Mouse (Mus musculus) heart, embryonic 11.5 days (tissue): ENCODE data around the gene Lsamp. TPM values are rescaled to one million over a fixed set of nuclear protein-coding genes. Genes with fewer than 3 reads are reported as not detected.

Experiments
- ATAC-seq: fragments of 200-750 bp; cut with Nextera tagmentation; replicated peaks from 2 replicates; pipeline ENCODE4 v1.8.0; 2017; ENCODE audit warnings: moderate library complexity; ENCODE audit not compliant: insufficient number of reproducible peaks, low FRiP score, low TSS enrichment
- H3K27ac ChIP-seq: fragments of 300-500 bp; sonication (generic); 2 replicates; pipeline ENCODE4 v1.5.1; 2014; ENCODE audit warnings: mild to moderate bottlenecking, low read depth, low read length
- H3K27me3 ChIP-seq: fragments of 300-500 bp; sonication (generic); 2 replicates; pipeline ENCODE4 v1.6.1; 2014; ENCODE audit warnings: mild to moderate bottlenecking, low read length, mixed read lengths; ENCODE audit not compliant: control insufficient read depth, insufficient read depth
- H3K36me3 ChIP-seq: fragments of 300-500 bp; sonication (generic); 2 replicates; pipeline ENCODE4 v1.6.1; 2014; ENCODE audit warnings: mild to moderate bottlenecking, low read length, moderate library complexity, mixed read lengths; ENCODE audit not compliant: control insufficient read depth, insufficient read depth
- H3K4me1 ChIP-seq: fragments of 300-500 bp; sonication (generic); 2 replicates; pipeline ENCODE4 v1.6.1; 2014; ENCODE audit warnings: low read length; ENCODE audit not compliant: control insufficient read depth, insufficient read depth
- H3K4me2 ChIP-seq: fragments of 300-500 bp; sonication (generic); 2 replicates; pipeline ENCODE4 v1.6.1; 2014; ENCODE audit warnings: mild to moderate bottlenecking, moderate library complexity
- H3K4me3 ChIP-seq: fragments of 300-500 bp; sonication (generic); 2 replicates; pipeline ENCODE4 v1.5.1; 2014; ENCODE audit warnings: low read depth, low read length
- H3K9ac ChIP-seq: fragments of 300-500 bp; sonication (generic); 2 replicates; pipeline ENCODE4 v1.6.1; 2014; ENCODE audit warnings: mild to moderate bottlenecking, low read depth, low read length, moderate library complexity
- H3K9me3 ChIP-seq: fragments of 300-500 bp; sonication (generic); replicated peaks from 2 replicates; pipeline ENCODE4 v1.6.1; 2016; ENCODE audit warnings: low read length; ENCODE audit not compliant: control insufficient read depth
- WGBS: fragments of 180-500 bp; shearing (Covaris S2); extraction: QIAGEN DNeasy Blood & Tissue Kit; methylation state at CpG from one replicate; pipeline ENCODE4 v1.1.7; 2014; ENCODE audit not compliant: insufficient replicate concordance; 5-methylcytosine and 5-hydroxymethylcytosine counted together
- polyA plus RNA-seq: library from polyadenylated mRNA; unstranded; fragments of >200 nt; fragmentation: Nextera tagmentation; extraction: Ambion mirVana; gene quantifications from 2 replicates; pipeline ENCODE4 v1.2.1, GENCODE M21; 2014

Lsamp gene
- polyA plus RNA-seq, 1 experiment from 2014 or later: 1.2 TPM

DNA sequence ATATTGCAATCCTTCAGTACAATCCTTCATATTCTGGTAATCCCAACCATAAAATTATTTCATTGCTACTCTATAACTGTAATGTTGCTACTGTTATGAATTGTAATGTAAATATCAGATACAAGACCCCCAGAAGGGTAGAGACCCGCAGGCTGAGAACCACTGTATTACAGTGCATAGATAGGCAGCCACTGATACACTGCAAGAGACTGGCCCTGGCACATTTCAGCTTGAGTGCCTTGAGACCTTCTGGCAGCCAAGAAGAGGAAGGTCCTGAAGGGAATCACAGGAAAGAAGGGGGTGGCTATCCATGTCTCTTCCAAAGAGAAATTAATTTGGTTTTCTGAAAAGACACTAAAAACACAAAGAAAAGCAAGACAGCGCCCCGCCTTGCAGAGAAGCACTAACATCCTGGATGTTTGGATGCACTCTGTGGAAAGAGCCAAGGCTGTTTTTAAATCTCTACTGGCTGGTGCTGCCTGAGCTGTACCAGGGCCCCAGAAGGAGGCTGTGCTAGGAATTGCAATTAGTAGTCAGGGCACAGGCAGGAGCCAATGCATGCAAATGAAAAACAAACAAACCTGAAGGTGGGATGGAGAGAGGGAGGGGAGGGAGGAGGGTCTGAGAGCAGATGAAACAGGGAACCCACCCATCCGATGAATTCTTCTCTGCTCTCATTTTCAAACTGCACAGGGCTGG, 1787.4 kb downstream of the Lsamp start:
- H3K9me3 ChIP-seq: no peaks in the 10 kb centered on the region
- H3K4me3 ChIP-seq: no peak overlapping the region
- H3K36me3 ChIP-seq: no peaks in the 10 kb centered on the region
- no peak overlapping the region for H3K4me2 ChIP-seq
- H3K4me1 ChIP-seq: peaks cover 4% of the 10 kb centered on the region; the same call in 1 of the 2 replicates
- no peak for ATAC-seq
- H3K27ac ChIP-seq: no peak overlapping the region
- H3K9ac ChIP-seq: no peak overlapping the region
- H3K27me3 ChIP-seq: no peaks in the 10 kb centered on the region
- WGBS: 54% methylated on average over 4 of the region's 4 CpGs

GRCm38 (mm10) chr16:41777586-41777985, 1793.4 kb downstream of the Lsamp start:
- H3K27me3 ChIP-seq: no peaks in the 10 kb centered on the region
- 0 out of 2 replicates have a peak, but pooled peaks have one; percentile 49 for ATAC-seq
- no peak overlapping the region for H3K27ac ChIP-seq
- no peak overlapping the region for H3K4me2 ChIP-seq
- H3K4me3 ChIP-seq: no peak overlapping the region
- 19% methylated on average over 1 of the region's 1 CpGs for WGBS
- no peaks in the 10 kb centered on the region for H3K9me3 ChIP-seq
- H3K9ac ChIP-seq: no peak overlapping the region
- H3K36me3 ChIP-seq: no peaks in the 10 kb centered on the region
- peaks cover 4% of the 10 kb centered on the region; the same call in 1 of the 2 replicates for H3K4me1 ChIP-seq

GRCm38 (mm10) chr16:41785600-41785999, 1801.4 kb downstream of the Lsamp start:
- no peaks in the 10 kb centered on the region for H3K27me3 ChIP-seq
- H3K27ac ChIP-seq: no peak overlapping the region
- no peaks in the 10 kb centered on the region for H3K36me3 ChIP-seq
- 82% methylated on average over 2 of the region's 2 CpGs for WGBS
- no peak for ATAC-seq
- no peak overlapping the region for H3K4me2 ChIP-seq
- no peak overlapping the region for H3K4me3 ChIP-seq
- H3K9ac ChIP-seq: no peak overlapping the region
- H3K4me1 ChIP-seq: no peaks in the 10 kb centered on the region
- no peaks in the 10 kb centered on the region for H3K9me3 ChIP-seq

DNA sequence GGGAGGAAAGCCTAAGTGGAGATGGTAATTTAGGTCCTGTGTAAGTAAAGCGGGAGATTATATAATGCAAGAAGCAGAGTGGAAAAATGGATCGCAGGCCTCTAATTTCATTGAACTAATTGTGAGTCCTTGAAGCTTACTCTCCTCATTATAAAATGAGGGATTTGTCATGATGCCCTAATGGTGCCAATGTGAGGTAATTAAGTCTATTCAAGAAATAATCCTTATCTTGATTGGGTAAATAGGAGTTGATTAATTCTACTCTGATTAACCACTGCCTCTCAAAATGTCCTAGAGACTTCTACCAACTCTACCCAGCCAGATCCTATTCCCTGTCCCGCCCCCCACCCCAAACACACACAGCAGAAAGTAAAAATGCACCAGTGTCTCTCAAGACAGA, 1802.5 kb downstream of the Lsamp start:
- no peak for ATAC-seq
- H3K4me1 ChIP-seq: no peaks in the 10 kb centered on the region
- no peak overlapping the region for H3K4me3 ChIP-seq
- no peak overlapping the region for H3K9ac ChIP-seq
- WGBS: 86% methylated on average over 3 of the region's 3 CpGs
- H3K9me3 ChIP-seq: no peaks in the 10 kb centered on the region
- H3K36me3 ChIP-seq: no peaks in the 10 kb centered on the region
- no peaks in the 10 kb centered on the region for H3K27me3 ChIP-seq
- H3K4me2 ChIP-seq: no peak overlapping the region
- no peak overlapping the region for H3K27ac ChIP-seq

GRCm38 (mm10) chr16:41787146-41787545, 1803.0 kb downstream of the Lsamp start:
- no peaks in the 10 kb centered on the region for H3K9me3 ChIP-seq
- 66% methylated on average over 1 of the region's 1 CpGs for WGBS
- no peak overlapping the region for H3K27ac ChIP-seq
- no peaks in the 10 kb centered on the region for H3K4me1 ChIP-seq
- ATAC-seq: no peak
- H3K9ac ChIP-seq: no peak overlapping the region
- H3K4me3 ChIP-seq: no peak overlapping the region
- no peaks in the 10 kb centered on the region for H3K27me3 ChIP-seq
- H3K36me3 ChIP-seq: no peaks in the 10 kb centered on the region
- no peak overlapping the region for H3K4me2 ChIP-seq

DNA sequence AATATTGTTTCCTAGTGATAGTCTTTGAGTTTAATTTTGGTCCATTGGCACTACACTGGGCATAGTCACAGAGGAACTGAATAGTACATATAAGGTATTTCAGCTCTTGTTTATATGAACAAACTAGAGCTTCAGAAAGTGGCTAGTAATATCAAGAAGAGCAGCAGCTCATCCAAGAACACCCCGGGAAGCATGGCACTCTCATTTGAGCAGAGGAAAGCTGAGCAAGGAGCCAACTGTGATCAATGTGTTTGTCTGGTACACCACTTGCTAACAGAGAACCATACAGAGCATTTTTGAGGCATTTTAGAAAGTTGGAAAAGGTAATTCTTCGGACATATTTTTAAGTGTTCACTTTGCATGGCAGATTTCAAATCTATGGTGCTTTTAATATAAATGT, 1805.9 kb downstream of the Lsamp start:
- H3K36me3 ChIP-seq: no peaks in the 10 kb centered on the region
- WGBS: 77% methylated on average over 2 of the region's 2 CpGs
- no peak for ATAC-seq
- no peak overlapping the region for H3K27ac ChIP-seq
- no peak overlapping the region for H3K4me2 ChIP-seq
- H3K9ac ChIP-seq: no peak overlapping the region
- H3K9me3 ChIP-seq: no peaks in the 10 kb centered on the region
- H3K4me3 ChIP-seq: no peak overlapping the region
- no peaks in the 10 kb centered on the region for H3K27me3 ChIP-seq
- no peaks in the 10 kb centered on the region for H3K4me1 ChIP-seq

DNA sequence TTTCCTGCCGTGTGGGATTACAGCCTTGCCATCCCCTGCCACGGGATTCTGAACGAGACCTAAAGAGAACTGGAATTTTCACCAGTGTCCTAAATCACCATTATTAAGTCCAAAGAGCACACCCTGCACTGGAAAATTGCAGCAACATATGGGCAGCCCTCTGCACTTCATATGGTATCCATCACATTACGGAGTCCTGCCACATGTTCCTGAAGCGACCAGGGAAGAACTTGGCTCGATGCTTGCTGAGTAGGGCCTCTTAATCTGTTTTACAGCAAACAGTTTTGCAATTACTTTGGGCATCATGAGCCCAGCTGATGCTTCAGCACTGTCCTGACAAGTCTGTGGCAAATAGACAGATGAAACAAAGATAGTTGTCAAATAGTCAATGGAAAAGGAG, 1836.2 kb downstream of the Lsamp start:
- Histone ChIP-seq H3K9ac (no peak overlapping the region), H3K36me3 (no peaks in the 10 kb centered on the region), H3K4me2 (no peak overlapping the region), H3K27me3 (no peaks in the 10 kb centered on the region), H3K9me3 (no peaks in the 10 kb centered on the region), H3K4me3 (no peak overlapping the region), H3K4me1 (no peaks in the 10 kb centered on the region), H3K27ac (no peak overlapping the region)
- ATAC-seq: no peak
- WGBS: 87% methylated on average over 6 of the region's 6 CpGs

DNA sequence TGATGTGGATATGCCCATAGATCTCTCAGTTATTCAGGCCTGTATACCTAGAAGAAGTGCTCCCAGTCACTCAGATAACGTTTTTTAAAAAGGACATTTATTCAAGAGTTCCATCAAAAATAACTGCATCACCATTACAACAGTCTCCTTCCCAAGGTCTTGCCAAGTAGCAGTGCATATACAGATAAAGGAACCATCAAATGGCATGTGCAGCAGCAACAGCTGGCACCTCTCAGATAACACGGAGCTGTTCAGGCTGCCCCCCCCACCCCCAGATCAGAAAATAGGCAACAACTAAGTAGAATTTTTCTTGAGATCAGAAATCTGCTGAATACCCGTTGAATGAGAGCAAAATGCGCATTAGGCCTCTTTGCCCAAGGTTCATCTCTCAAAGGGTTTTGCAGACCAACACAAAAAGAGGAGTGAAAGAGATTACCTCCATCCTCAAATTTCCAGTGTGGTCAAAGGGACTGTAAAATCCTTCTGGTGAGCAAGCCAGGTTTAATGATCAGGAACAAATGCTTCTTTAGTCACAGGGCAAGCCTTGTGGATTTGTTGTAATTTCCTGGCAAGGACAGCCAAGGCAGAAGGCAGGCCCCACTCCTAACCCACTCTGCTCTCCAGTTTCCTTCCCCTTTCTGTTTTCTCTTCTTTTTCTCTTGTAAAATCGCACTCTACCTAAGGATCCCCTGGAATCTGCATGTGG, 1842.9 kb downstream of the Lsamp start:
- ATAC-seq: no peak
- no peaks in the 10 kb centered on the region for H3K36me3 ChIP-seq
- H3K27me3 ChIP-seq: no peaks in the 10 kb centered on the region
- no peak overlapping the region for H3K9ac ChIP-seq
- no peaks in the 10 kb centered on the region for H3K9me3 ChIP-seq
- no peaks in the 10 kb centered on the region for H3K4me1 ChIP-seq
- no peak overlapping the region for H3K4me2 ChIP-seq
- H3K27ac ChIP-seq: no peak overlapping the region
- no peak overlapping the region for H3K4me3 ChIP-seq
- WGBS: 56% methylated on average over 5 of the region's 5 CpGs

DNA sequence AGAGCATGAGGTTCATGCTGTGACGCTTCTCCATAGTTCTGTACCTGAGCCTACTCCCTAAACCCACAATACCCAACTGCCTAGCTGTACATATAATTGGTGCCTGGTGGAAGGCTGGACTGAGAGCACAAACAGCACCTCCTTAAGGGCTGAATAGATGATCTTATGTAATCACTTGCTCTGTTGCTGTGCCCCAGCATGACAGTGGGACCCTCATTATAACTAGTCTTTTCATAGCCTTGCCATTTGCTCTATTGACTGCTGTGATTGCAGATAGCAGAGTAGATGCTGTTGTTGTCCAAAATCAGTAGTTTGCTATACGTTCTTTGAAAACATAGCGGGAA, 1843.4 kb downstream of the Lsamp start:
- 89% methylated on average over 3 of the region's 3 CpGs for WGBS
- Histone ChIP-seq H3K27ac (no peak overlapping the region), H3K9me3 (no peaks in the 10 kb centered on the region), H3K4me2 (no peak overlapping the region), H3K9ac (no peak overlapping the region), H3K4me3 (no peak overlapping the region), H3K4me1 (no peaks in the 10 kb centered on the region), H3K27me3 (no peaks in the 10 kb centered on the region), H3K36me3 (no peaks in the 10 kb centered on the region)
- ATAC-seq: no peak
